Mouse (Mus musculus) myocyte (in vitro differentiated cells): Measurements from ENCODE around the gene Fam189a2.

Source experiments
- E2F4 ChIP-seq: IDR thresholded peaks from one replicate; pipeline ENCODE4 v1.6.1; 2011; ENCODE audit warnings: mild to moderate bottlenecking, control low read depth, moderate library complexity; ENCODE audit not compliant: insufficient read depth
- MAX ChIP-seq: IDR thresholded peaks from one replicate; pipeline ENCODE4 v1.6.1; 2011; ENCODE audit warnings: low read depth, mild to moderate bottlenecking, control low read depth
- MYOG ChIP-seq, 3 experiments: IDR thresholded peaks; one replicate each; pipeline ENCODE4 v1.6.1; 2011; ENCODE audit warnings: control low read depth in 2 of 3, low read depth in 2 of 3, mild to moderate bottlenecking in 2 of 3; ENCODE audit not compliant: insufficient read length in 2 of 3, control insufficient read depth in 1 of 3, insufficient read depth in 1 of 3
- POLR2A ChIP-seq: IDR thresholded peaks from one replicate; pipeline ENCODE4 v1.6.1; 2011; ENCODE audit warnings: low read depth, mild to moderate bottlenecking, control low read depth, moderate library complexity; ENCODE audit not compliant: insufficient read length
- REST ChIP-seq: IDR thresholded peaks from one replicate; pipeline ENCODE4 v1.6.1; 2011; ENCODE audit warnings: mild to moderate bottlenecking, control low read depth, moderate library complexity; ENCODE audit not compliant: insufficient read depth, insufficient read length
- SRF ChIP-seq: IDR thresholded peaks from one replicate; pipeline ENCODE4 v1.6.1; 2011; ENCODE audit warnings: low read depth; ENCODE audit not compliant: control insufficient read depth, insufficient read length
- TCF3 ChIP-seq: IDR thresholded peaks from one replicate; pipeline ENCODE4 v1.6.1; 2011; ENCODE audit warnings: low read depth, control low read depth; ENCODE audit not compliant: insufficient read length
- USF1 ChIP-seq: IDR thresholded peaks from one replicate; pipeline ENCODE4 v1.6.1; 2011; ENCODE audit warnings: low read depth, mild to moderate bottlenecking, control low read depth, moderate library complexity

DNA sequence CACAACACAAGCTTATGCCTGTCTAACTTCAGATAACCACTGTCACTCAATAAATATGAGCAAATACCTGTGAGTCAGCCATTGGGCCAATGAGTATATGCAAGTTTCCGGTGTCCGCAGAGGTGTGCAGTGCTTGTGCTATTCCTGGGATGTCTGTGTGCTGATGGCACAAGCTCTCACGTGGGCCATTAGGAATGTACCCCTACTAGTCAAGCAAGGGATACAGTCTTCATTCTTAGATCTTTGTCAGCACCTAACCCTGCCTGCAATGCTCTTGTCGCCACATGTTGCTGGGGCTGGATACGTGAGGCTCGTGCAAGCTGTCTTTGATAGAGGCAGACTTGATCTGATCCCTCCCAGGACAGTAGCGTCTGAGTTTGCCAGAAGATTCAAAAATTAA is 45.7 kb upstream of the Fam189a2 start:
- TF ChIP-seq REST (no peak), MYOG (IDR thresholded peaks at IDR 0.05; ENCODE audit: control insufficient read depth in 1 of 3, insufficient read depth in 1 of 3, insufficient read length in 2 of 3, low read depth in 2 of 3) (no peak), MAX (no peak), POLR2A (no peak), E2F4 (no peak), USF1 (no peak), TCF3 (no peak), SRF (no peak)
